Mouse (Mus musculus) myocyte (in vitro differentiated cells): ENCODE data around the gene Rpain.

ENCODE experiments used
- E2F4 ChIP-seq: IDR thresholded peaks from one replicate; pipeline ENCODE4 v1.6.1; 2011; ENCODE audit warnings: mild to moderate bottlenecking, control low read depth, moderate library complexity; ENCODE audit not compliant: insufficient read depth
- POLR2A ChIP-seq: IDR thresholded peaks from one replicate; pipeline ENCODE4 v1.6.1; 2011; ENCODE audit warnings: low read depth, mild to moderate bottlenecking, control low read depth, moderate library complexity; ENCODE audit not compliant: insufficient read length
- POLR2AphosphoS2 ChIP-seq: IDR thresholded peaks from one replicate; pipeline ENCODE4 v1.6.1; 2011; ENCODE audit warnings: low read depth, control low read depth; ENCODE audit not compliant: insufficient read length
- TCF12 ChIP-seq: IDR thresholded peaks from one replicate; pipeline ENCODE4 v1.6.1; 2011; ENCODE audit warnings: mild to moderate bottlenecking, control low read depth; ENCODE audit not compliant: poor library complexity, insufficient read depth, severe bottlenecking

DNA sequence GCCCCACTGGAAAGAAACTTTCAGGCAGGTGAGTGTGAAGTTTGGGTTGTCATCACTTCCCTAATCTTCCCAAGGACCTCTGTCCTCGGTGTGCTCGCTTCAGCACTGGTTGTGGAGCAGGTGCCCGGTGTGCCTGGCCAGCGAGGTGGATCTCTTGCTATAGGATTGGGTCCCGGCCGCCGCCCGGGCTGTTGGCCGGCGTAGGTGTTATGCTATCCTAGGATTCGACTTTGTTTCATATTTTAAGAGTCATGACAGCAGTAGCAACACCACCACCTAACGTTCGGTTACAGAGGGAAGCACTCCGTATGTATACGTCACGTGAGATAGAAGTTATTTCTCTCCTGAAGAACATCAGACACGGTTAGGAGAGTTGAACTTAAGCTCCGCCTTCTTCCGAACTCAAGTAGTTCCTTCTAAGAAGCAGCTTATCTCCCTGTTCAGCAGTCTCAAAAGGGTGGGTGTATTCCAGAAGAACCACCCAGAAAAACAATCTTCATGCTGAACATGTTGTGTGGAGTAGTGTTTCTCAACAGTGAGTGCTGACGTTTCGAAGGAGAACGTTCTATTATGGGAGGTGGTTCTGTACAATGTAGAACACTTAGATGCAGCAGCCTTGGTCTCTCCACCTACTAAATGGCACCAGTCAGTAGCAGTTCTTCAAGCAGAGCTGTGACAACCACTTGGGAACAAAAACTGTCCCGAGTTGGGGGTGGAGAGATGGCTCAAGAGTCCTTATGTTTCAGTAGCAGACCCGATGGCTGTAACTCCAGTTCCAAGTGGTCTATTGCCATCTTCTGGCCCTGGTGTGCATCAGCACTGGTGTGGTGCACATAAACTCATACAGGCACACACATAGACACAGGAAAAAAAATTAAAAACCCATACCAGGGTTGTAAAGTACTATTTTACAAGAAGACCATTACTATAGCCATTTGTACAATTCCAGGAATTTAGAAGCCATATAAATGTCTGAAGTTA lies 837 bp downstream of the Rpain start:
- TF ChIP-seq POLR2A: no peak
- TF ChIP-seq TCF12: no peak
- TF ChIP-seq POLR2AphosphoS2: no peak
- TF ChIP-seq E2F4: no peak
